Mouse (Mus musculus) CH12.LX (cell line): ENCODE data around the gene Gstt4. TPM values are rescaled to one million over a fixed set of nuclear protein-coding genes. Genes with fewer than 3 reads are reported as not detected.
"Not testable (repeated sequence)": the region's sequence is repeated elsewhere in the genome, so short reads cannot be mapped to it uniquely, and the experiment has no call there.

ENCODE experiments used
- DNase-seq: peaks from one replicate; pipeline ENCODE4 v3.0.0-alpha.2; 2013; ENCODE audit errors: extremely low read depth
- H3K27ac ChIP-seq: 2 replicates; pipeline ENCODE4 v1.5.1; 2012; ENCODE audit warnings: low read depth, mild to moderate bottlenecking, control low read depth, moderate library complexity; ENCODE audit not compliant: insufficient read depth
- H3K27me3 ChIP-seq: replicated peaks from 2 replicates; pipeline ENCODE3; 2012; ENCODE audit warnings: inconsistent platforms
- H3K36me3 ChIP-seq, 2 experiments: replicated peaks in 1 of 2; 2 replicates each; pipeline versions ENCODE3 to v1.6.1; 2012; ENCODE audit warnings: inconsistent platforms in 1 of 2, low read length in 1 of 2, mild to moderate bottlenecking in 1 of 2, mixed read lengths in 1 of 2, moderate library complexity in 1 of 2; ENCODE audit not compliant: control insufficient read depth in 1 of 2, insufficient read depth in 1 of 2
- H3K4me1 ChIP-seq, 2 experiments: 2 replicates each; pipeline ENCODE4 v1.6.1; 2012; ENCODE audit warnings: inconsistent platforms in 1 of 2, moderate library complexity in 1 of 2; ENCODE audit not compliant: insufficient read depth in 2 of 2, control insufficient read depth in 1 of 2
- H3K4me2 ChIP-seq: 2 replicates; pipeline ENCODE4 v1.6.1; 2012; ENCODE audit warnings: low read depth, mild to moderate bottlenecking, control low read depth; ENCODE audit not compliant: poor library complexity, insufficient read depth, severe bottlenecking
- H3K4me3 ChIP-seq, 3 experiments: fragments of 150-350 bp in 1 of 3; sonication (generic) in 1 of 3; replicated peaks in 1 of 3; 2 replicates each; pipeline versions ENCODE3 to v1.5.1; 2011 to 2012; ENCODE audit warnings: low read depth in 2 of 3, low read length in 2 of 3, mild to moderate bottlenecking in 2 of 3, moderate library complexity in 2 of 3, control low read depth in 1 of 3, improper control_type of control experiment in 1 of 3, inconsistent platforms in 1 of 3, mixed read lengths in 1 of 3; ENCODE audit not compliant: poor library complexity in 1 of 3
- H3K79me2 ChIP-seq: replicated peaks from 2 replicates; pipeline ENCODE4 v1.6.1; 2012; ENCODE audit warnings: mild to moderate bottlenecking, moderate library complexity; ENCODE audit not compliant: control insufficient read depth, poor library complexity, insufficient read depth, severe bottlenecking; ENCODE audit errors: extremely low read depth
- H3K9ac ChIP-seq: 2 replicates; pipeline ENCODE4 v1.6.1; 2012; ENCODE audit warnings: low read depth, mild to moderate bottlenecking, control low read depth, moderate library complexity; ENCODE audit not compliant: insufficient read depth
- H3K9me3 ChIP-seq: replicated peaks from 2 replicates; pipeline ENCODE3; 2012; ENCODE audit warnings: low read length, inconsistent platforms, mixed read lengths
- BHLHE40 ChIP-seq: IDR thresholded peaks from 2 replicates; pipeline ENCODE4 v1.6.1; 2011; ENCODE audit warnings: mild to moderate bottlenecking, low read depth, low read length, improper control_type of control experiment
- CHD2 ChIP-seq: IDR thresholded peaks from 2 replicates; pipeline ENCODE4 v1.6.1; 2011; ENCODE audit warnings: low read length, improper control_type of control experiment
- ELF1 ChIP-seq: IDR thresholded peaks from 2 replicates; pipeline ENCODE4 v1.6.1; 2014; ENCODE audit warnings: low read depth, mild to moderate bottlenecking, inconsistent platforms, low read length, improper control_type of control experiment
- HCFC1 ChIP-seq: IDR thresholded peaks from 2 replicates; pipeline ENCODE4 v1.6.1; 2012; ENCODE audit warnings: low read depth, mild to moderate bottlenecking, inconsistent platforms, low read length, improper control_type of control experiment
- IRF4 ChIP-seq: IDR thresholded peaks from 2 replicates; pipeline ENCODE4 v1.6.1; 2014; ENCODE audit warnings: low read depth, mild to moderate bottlenecking, inconsistent platforms, low read length, improper control_type of control experiment
- KAT2A ChIP-seq: IDR thresholded peaks from 2 replicates; pipeline ENCODE4 v1.6.1; 2012; ENCODE audit warnings: low read length, improper control_type of control experiment, inconsistent platforms; ENCODE audit not compliant: insufficient replicate concordance
- MAFK ChIP-seq: IDR thresholded peaks from 2 replicates; pipeline ENCODE4 v1.6.1; 2011; ENCODE audit warnings: low read length, improper control_type of control experiment; ENCODE audit not compliant: insufficient replicate concordance
- MAZ ChIP-seq: IDR thresholded peaks from 2 replicates; pipeline ENCODE4 v1.6.1; 2012; ENCODE audit warnings: low read depth, mild to moderate bottlenecking, inconsistent platforms, low read length, improper control_type of control experiment, moderate library complexity
- MEF2A ChIP-seq: IDR thresholded peaks from 2 replicates; pipeline ENCODE4 v1.6.1; 2014; ENCODE audit warnings: low read depth, mild to moderate bottlenecking, inconsistent platforms, low read length, improper control_type of control experiment, borderline replicate concordance
- MXI1 ChIP-seq: IDR thresholded peaks from 2 replicates; pipeline ENCODE4 v1.6.1; 2011; ENCODE audit warnings: mild to moderate bottlenecking, low read depth, low read length, improper control_type of control experiment
- MYC ChIP-seq: IDR thresholded peaks from 2 replicates; pipeline ENCODE4 v1.6.1; 2011; ENCODE audit warnings: low read depth, mild to moderate bottlenecking, improper control_type of control experiment, low read length
- POLR2A ChIP-seq: IDR thresholded peaks from 2 replicates; pipeline ENCODE4 v1.6.1; 2011; ENCODE audit warnings: low read depth, mild to moderate bottlenecking, improper control_type of control experiment, low read length
- POLR2AphosphoS2 ChIP-seq: IDR thresholded peaks from 2 replicates; pipeline ENCODE4 v1.6.1; 2011; ENCODE audit warnings: low read depth, low read length, improper control_type of control experiment
- TCF12 ChIP-seq: IDR thresholded peaks from 2 replicates; pipeline ENCODE4 v1.6.1; 2014; ENCODE audit warnings: low read depth, mild to moderate bottlenecking, inconsistent platforms, low read length, improper control_type of control experiment
- UBTF ChIP-seq: IDR thresholded peaks from 2 replicates; pipeline ENCODE4 v1.6.1; 2012; ENCODE audit warnings: low read depth, mild to moderate bottlenecking, inconsistent platforms, low read length, improper control_type of control experiment, moderate library complexity
- USF1 ChIP-seq: IDR thresholded peaks from 2 replicates; pipeline ENCODE4 v1.6.1; 2014; ENCODE audit warnings: low read depth, mild to moderate bottlenecking, inconsistent platforms, low read length, improper control_type of control experiment
- ZMIZ1 ChIP-seq: IDR thresholded peaks from 2 replicates; pipeline ENCODE4 v1.6.1; 2012; ENCODE audit warnings: low read depth, mild to moderate bottlenecking, inconsistent platforms, low read length, improper control_type of control experiment
- ZNF384 ChIP-seq: IDR thresholded peaks from 2 replicates; pipeline ENCODE4 v1.6.1; 2012; ENCODE audit warnings: low read depth, low read length, improper control_type of control experiment, inconsistent platforms
- dilution Hi-C: fragments of 300-500 bp; cut with MboI; formaldehyde crosslinking; loops from 2 replicates; pipeline ENCODE4 v1.14.3; 2020; ENCODE audit warnings: low sequenced_read_pairs; ENCODE audit not compliant: extremely low pct_unique_long_range_greater_than_20kb, extremely low pct_ligation_motif_present
- in situ Hi-C: fragments of 300-500 bp; cut with MboI; formaldehyde crosslinking; loops from 3 replicates; pipeline ENCODE4 v1.14.3; 2019; ENCODE audit warnings: low sequenced_read_pairs, low pct_ligation_motif_present, low pct_unique_long_range_greater_than_20kb, mixed read lengths
- polyA plus RNA-seq: library from polyadenylated mRNA; unstranded; fragments of >175 nt; gene quantifications from 2 replicates; pipeline ENCODE4 v1.2.1, GENCODE M21; 2012; ENCODE audit warnings: low read depth; ENCODE audit not compliant: insufficient read length
- total RNA-seq, 2 experiments: library from RNA; depleted of rRNA; stranded (reverse); fragments of 300-350 nt in 1 of 2; fragments of >200 nt in 1 of 2; gene quantifications; 2 replicates each; pipeline ENCODE4 v1.2.3; 2012 to 2014

The Gstt4 gene
- total and polyA plus RNA-seq, 3 experiments: 0.21 to 0.80 (median 0.42) TPM

- H3K4me2 ChIP-seq: no peak overlapping the region; the same call in 1 of the 2 replicates
- peaks cover 15 to 31% of the 10 kb centered on the region in 2 experiments for H3K36me3 ChIP-seq
- in situ Hi-C loops: no loop called here
- H3K79me2 ChIP-seq: peaks cover 8% of the 10 kb centered on the region
- dilution Hi-C loops: no loop called here
- peaks cover 4% of the 10 kb centered on the region for H3K9me3 ChIP-seq
- no peak for DNase-seq
- H3K27me3 ChIP-seq: no peaks in the 10 kb centered on the region
- H3K4me3 ChIP-seq: peak overlapping the region in 1 of 3 experiments; percentile 62
- no peak for TF ChIP-seq ZNF384
- TF ChIP-seq MAZ: no peak
- no peak for TF ChIP-seq KAT2A
- no peak for TF ChIP-seq ZMIZ1
- TF ChIP-seq MAFK: no peak
- TF ChIP-seq HCFC1: no peak
- no peak for TF ChIP-seq CHD2
- no peak for TF ChIP-seq USF1
- TF ChIP-seq, all 38 proteins: peak for 0
- H3K27ac ChIP-seq: no peak overlapping the region
- peaks cover 11 to 26% of the 10 kb centered on the region in 2 experiments for H3K4me1 ChIP-seq
- H3K9ac ChIP-seq: no peak overlapping the region
Observed at GRCm38 (mm10) chr10:75860746-75861145, 38.4 kb upstream of the Gstt4 start.

- H3K27me3 ChIP-seq, dilution Hi-C loops, H3K9me3 ChIP-seq, H3K79me2 ChIP-seq: not testable (repeated sequence)
- peak; percentile 91 for DNase-seq
- peak; percentile 67; the same call in 1 of the 2 replicates for TF ChIP-seq POLR2AphosphoS2
- TF ChIP-seq IRF4: 0 out of 2 replicates have a peak, but pooled peaks have one; percentile 21
- TF ChIP-seq UBTF: 0 out of 2 replicates have a peak, but pooled peaks have one; percentile 22
- TF ChIP-seq MYC: 0 out of 2 replicates have a peak, but pooled peaks have one; percentile 24
- peak; percentile 80 for TF ChIP-seq ZMIZ1
- TF ChIP-seq TCF12: peak; percentile 76
- TF ChIP-seq BHLHE40: peak; percentile 55; the same call in 1 of the 2 replicates
- TF ChIP-seq MXI1: peak; percentile 88
- TF ChIP-seq CHD2: 0 out of 2 replicates have a peak, but pooled peaks have one; percentile 37
- TF ChIP-seq POLR2A: peak; percentile 92
- TF ChIP-seq MEF2A: 0 out of 2 replicates have a peak, but pooled peaks have one; percentile 39
- TF ChIP-seq ELF1: peak; percentile 64
- peak; percentile 28; the same call in 1 of the 2 replicates for TF ChIP-seq HCFC1
- H3K4me2 ChIP-seq: peak within 1 kb of the TSS; percentile 83
- H3K27ac ChIP-seq: peak within 1 kb of the TSS; percentile 78
- H3K9ac ChIP-seq: peak within 1 kb of the TSS; percentile 75
- peaks cover 11 to 26% of the 10 kb centered on the region in 2 experiments for H3K4me1 ChIP-seq
- peaks cover 15 to 39% of the 10 kb centered on the region in 2 experiments for H3K36me3 ChIP-seq
- H3K4me3 ChIP-seq: peak within 1 kb of the TSS; percentile 76 to 93 (median 84)
- in situ Hi-C loops: loop anchor here (10.0 kb wide), 1 partner anchor 115 kb away; no protein-coding TSS in a partner anchor
Observed at GRCm38 (mm10) chr10:75859786-75860470, 37.6 kb upstream of the Gstt4 start, which contains the start of gene Mif. Gene Mif, minus strand, starts transcription at chr10:75860240.
